Mouse (Mus musculus) erythroblast, embryonic 14.5 days (primary cell): ENCODE data around the gene Wdr31.

ENCODE experiments used
- GATA1 ChIP-seq: IDR thresholded peaks from 2 replicates; pipeline ENCODE4 v1.6.1; 2012; ENCODE audit warnings: low read length, inconsistent platforms, mixed read lengths
- TAL1 ChIP-seq: IDR thresholded peaks from 3 replicates; pipeline ENCODE4 v1.6.1; 2012; ENCODE audit warnings: low read length, inconsistent platforms, mixed read lengths

- TF ChIP-seq GATA1, result no peak
- no peak for TF ChIP-seq TAL1
Observed at GRCm38 (mm10) chr4:62460348-62460747, 10.3 kb downstream of the Wdr31 start.
